8 mouse cellular contexts compared by ENCODE assay signal in genomic region chr15:11994006-11994405, GRCm38 (mm10). TPM values are rescaled to one million over a fixed set of nuclear protein-coding genes. Genes with fewer than 3 reads are reported as not detected.
DNase-seq lines count a peak whose midpoint lies in the region; ATAC-seq and TF ChIP-seq lines count a peak whose summit lies in the region.

No protein-coding gene starts in this region.

- H3K4me3 ChIP-seq in forebrain, embryonic 10.5 days: peak overlapping the region; percentile 97
- H3K4me3 ChIP-seq in forebrain, embryonic 16.5 days (replicated peaks; ENCODE audit: low read length): no peak overlapping the region; the same call in 1 of the 2 replicates
- H3K4me3 ChIP-seq in lung, postnatal 0 days (ENCODE audit: low read depth, low read length): peak overlapping the region; percentile 100
- peak overlapping the region; percentile 100 for H3K4me3 ChIP-seq in liver, embryonic 13.5 days (replicated peaks)
- H3K4me3 ChIP-seq in stomach, postnatal 0 days (ENCODE audit: low read depth, low read length): no peak overlapping the region

- no peak for DNase-seq in forebrain, embryonic 10.5 days (ENCODE audit: extremely low spot score, low spot score)
- DNase-seq in lung, postnatal 0 days (ENCODE audit: low spot score): no peak
- DNase-seq in lung, postnatal 36 days: no peak
- DNase-seq in liver, embryonic 13.5 days: no peak
- DNase-seq in stomach, postnatal 0 days (ENCODE audit: low spot score): no peak
- DNase-seq in frontal cortex, postnatal 10 days (ENCODE audit: low spot score in 2 of 2): no peak

- WGBS in forebrain, embryonic 10.5 days: 87% methylated on average over 2 of the region's 2 CpGs
- 72% methylated on average over 2 of the region's 2 CpGs for WGBS in forebrain, embryonic 16.5 days
- 48% methylated on average over 2 of the region's 2 CpGs for WGBS in lung, postnatal 0 days
- WGBS in liver, embryonic 13.5 days (ENCODE audit: insufficient replicate concordance): 82% methylated on average over 2 of the region's 2 CpGs
- WGBS in stomach, postnatal 0 days: 60% methylated on average over 2 of the region's 2 CpGs

- H3K4me1 ChIP-seq in forebrain, embryonic 10.5 days: peaks cover 28% of the 10 kb centered on the region
- peaks cover 18% of the 10 kb centered on the region for H3K4me1 ChIP-seq in forebrain, embryonic 16.5 days (replicated peaks; ENCODE audit: control insufficient read depth, insufficient read depth, low read length)
- peaks cover 10% of the 10 kb centered on the region; the same call in 1 of the 2 replicates for H3K4me1 ChIP-seq in lung, postnatal 0 days (ENCODE audit: insufficient read depth, low read depth, low read length)
- H3K4me1 ChIP-seq in liver, embryonic 13.5 days (replicated peaks): peaks cover 28% of the 10 kb centered on the region
- no peaks in the 10 kb centered on the region for H3K4me1 ChIP-seq in stomach, postnatal 0 days (replicated peaks; ENCODE audit: control insufficient read depth, insufficient read depth)

- no peak for TF ChIP-seq CTCF in lung, postnatal 0 days (IDR thresholded peaks at IDR 0.05)
- no peak for TF ChIP-seq CTCF in stomach, postnatal 0 days (IDR thresholded peaks at IDR 0.05; ENCODE audit: low read depth)

- H3K4me2 ChIP-seq in forebrain, embryonic 16.5 days (ENCODE audit: low read length): no peak overlapping the region; the same call in 1 of the 2 replicates
- H3K4me2 ChIP-seq in lung, postnatal 0 days (replicated peaks; ENCODE audit: low read depth, low read length): peak overlapping the region; percentile 62
- H3K4me2 ChIP-seq in liver, embryonic 13.5 days: peak overlapping the region; percentile 93
- peak overlapping the region; percentile 88; the same call in 1 of the 2 replicates for H3K4me2 ChIP-seq in stomach, postnatal 0 days (replicated peaks; ENCODE audit: low read depth)

- H3K27me3 ChIP-seq in forebrain, embryonic 10.5 days (ENCODE audit: poor library complexity, severe bottlenecking): no peaks in the 10 kb centered on the region
- H3K27me3 ChIP-seq in forebrain, embryonic 16.5 days (replicated peaks; ENCODE audit: control insufficient read depth, insufficient read depth, low read length): no peaks in the 10 kb centered on the region
- no peaks in the 10 kb centered on the region for H3K27me3 ChIP-seq in lung, postnatal 0 days (replicated peaks; ENCODE audit: insufficient read depth, low read length)
- no peaks in the 10 kb centered on the region for H3K27me3 ChIP-seq in liver, embryonic 13.5 days
- no peaks in the 10 kb centered on the region for H3K27me3 ChIP-seq in stomach, postnatal 0 days (ENCODE audit: control insufficient read depth, insufficient read depth, low read length)

- H3K36me3 ChIP-seq in forebrain, embryonic 10.5 days (replicated peaks): peaks cover 49% of the 10 kb centered on the region
- H3K36me3 ChIP-seq in forebrain, embryonic 16.5 days (ENCODE audit: control insufficient read depth, insufficient read depth): peaks cover 24% of the 10 kb centered on the region
- H3K36me3 ChIP-seq in lung, postnatal 0 days (ENCODE audit: insufficient read depth, low read length): peaks cover 7% of the 10 kb centered on the region; the same call in 1 of the 2 replicates
- peaks cover 32% of the 10 kb centered on the region for H3K36me3 ChIP-seq in liver, embryonic 13.5 days
- peaks cover 7% of the 10 kb centered on the region; the same call in 1 of the 2 replicates for H3K36me3 ChIP-seq in stomach, postnatal 0 days (ENCODE audit: control insufficient read depth, insufficient read depth, low read length)

- no peaks in the 10 kb centered on the region for H3K9me3 ChIP-seq in forebrain, embryonic 10.5 days
- H3K9me3 ChIP-seq in forebrain, embryonic 16.5 days (ENCODE audit: control insufficient read depth, low read length): no peaks in the 10 kb centered on the region
- H3K9me3 ChIP-seq in lung, postnatal 0 days (ENCODE audit: low read length): no peaks in the 10 kb centered on the region
- H3K9me3 ChIP-seq in liver, embryonic 13.5 days (replicated peaks): no peaks in the 10 kb centered on the region
- H3K9me3 ChIP-seq in stomach, postnatal 0 days (ENCODE audit: control insufficient read depth, low read length): no peaks in the 10 kb centered on the region

- no peak for ATAC-seq in forebrain, embryonic 16.5 days
- no peak for ATAC-seq in lung, postnatal 0 days
- ATAC-seq in liver, embryonic 13.5 days (ENCODE audit: low read depth): no peak
- no peak for ATAC-seq in stomach, postnatal 0 days (ENCODE audit: low FRiP score, low TSS enrichment)
- no peak for ATAC-seq in megakaryocyte progenitor cell, adult 5-6 weeks (replicated peaks; ENCODE audit: poor library complexity)

- TF ChIP-seq EP300 in lung, postnatal 0 days (IDR thresholded peaks at IDR 0.05): no peak
- TF ChIP-seq EP300 in stomach, postnatal 0 days (optimal IDR thresholded peaks at IDR 0.05): no peak

- no peak overlapping the region for H3K9ac ChIP-seq in forebrain, embryonic 16.5 days (replicated peaks; ENCODE audit: low read depth, low read length)
- H3K9ac ChIP-seq in lung, postnatal 0 days (replicated peaks; ENCODE audit: low read depth): no peak overlapping the region
- no peak overlapping the region for H3K9ac ChIP-seq in liver, embryonic 13.5 days
- no peak overlapping the region for H3K9ac ChIP-seq in stomach, postnatal 0 days (ENCODE audit: low read length)

- H3K27ac ChIP-seq in forebrain, embryonic 10.5 days: no peak overlapping the region
- no peak overlapping the region for H3K27ac ChIP-seq in forebrain, embryonic 16.5 days (ENCODE audit: low read length)
- no peak overlapping the region for H3K27ac ChIP-seq in lung, postnatal 0 days (ENCODE audit: low read length)
- H3K27ac ChIP-seq in liver, embryonic 13.5 days: no peak overlapping the region
- H3K27ac ChIP-seq in stomach, postnatal 0 days (replicated peaks): no peak overlapping the region

RNA-seq across cellular contexts. Expression of gene Sub1, which starts 2.8 kb away (rescaled TPM):
- polyA plus RNA-seq in forebrain, embryonic 10.5 days (2016; fragmentation: Nextera tagmentation; extraction: Ambion mirVana): 744 and 763 TPM in 2 replicates
- polyA plus RNA-seq in forebrain, embryonic 16.5 days (2015; fragmentation: Nextera tagmentation; extraction: Ambion mirVana): 463 and 464 TPM in 2 replicates
- polyA plus RNA-seq in lung, postnatal 0 days (2015; fragmentation: Nextera tagmentation; extraction: Ambion mirVana): 608 and 620 TPM in 2 replicates
- polyA plus RNA-seq in liver, embryonic 13.5 days (2015; fragmentation: Nextera tagmentation; extraction: Ambion mirVana): 383 and 465 TPM in 2 replicates
- polyA plus RNA-seq in stomach, postnatal 0 days (2015; fragmentation: Nextera tagmentation; extraction: Ambion mirVana): 519 and 531 TPM in 2 replicates
- total RNA-seq in megakaryocyte progenitor cell, adult 5-6 weeks (2015): 615 and 783 TPM in 2 replicates
- 811 and 824 TPM in 2 replicates for total RNA-seq in megakaryocyte progenitor cell, adult 5-6 weeks (2017)

Comparison
In these comparisons a context has a peak if more than half of its experiments do, and no peak if none do; other contexts are left out.
1. H3K4me3 ChIP-seq: peak in forebrain, embryonic 10.5 days (single experiment), lung, postnatal 0 days (single experiment) and liver, embryonic 13.5 days (single experiment); none in forebrain, embryonic 16.5 days (single experiment) and stomach, postnatal 0 days (single experiment).